Mouse (Mus musculus) lung, adult 2 months (tissue): ENCODE measurements at regions not wholly inside any gene's neighbourhood (a gene's known extent, or its start where the extent isn't known, plus 50 kb on each side); places are given as distances from the start of the nearest gene placed in this dataset.

Experiments
- DNase-seq: peaks from one replicate; pipeline ENCODE4 v3.0.0; 2022
- H3K4me1 ChIP-seq: fragments of 200-500 bp; 2 replicates; pipeline ENCODE4 v1.6.1; 2011; ENCODE audit warnings: low read length; ENCODE audit not compliant: control insufficient read depth, insufficient read depth
- H3K4me3 ChIP-seq: fragments of 200-500 bp; replicated peaks from 2 replicates; pipeline ENCODE3; 2011; ENCODE audit warnings: low read depth, mild to moderate bottlenecking, control low read depth, low read length; ENCODE audit errors: extremely low read depth
- CTCF ChIP-seq: fragments of 200-500 bp; IDR thresholded peaks from 2 replicates; pipeline ENCODE4 v1.5.1; 2011; ENCODE audit warnings: mild to moderate bottlenecking, low read length, control low read depth; ENCODE audit not compliant: insufficient read depth
- POLR2A ChIP-seq: fragments of 200-500 bp; IDR thresholded peaks from 2 replicates; pipeline ENCODE4 v1.6.1; 2011; ENCODE audit warnings: low read depth, mild to moderate bottlenecking, control low read depth, low read length, borderline replicate concordance; ENCODE audit errors: extremely low read depth
- WGBS: fragments of 180-500 bp; shearing (Covaris S2); methylation state at CpG from one replicate; pipeline ENCODE4 v1.1.7; 2018; 5-methylcytosine and 5-hydroxymethylcytosine counted together

DNA sequence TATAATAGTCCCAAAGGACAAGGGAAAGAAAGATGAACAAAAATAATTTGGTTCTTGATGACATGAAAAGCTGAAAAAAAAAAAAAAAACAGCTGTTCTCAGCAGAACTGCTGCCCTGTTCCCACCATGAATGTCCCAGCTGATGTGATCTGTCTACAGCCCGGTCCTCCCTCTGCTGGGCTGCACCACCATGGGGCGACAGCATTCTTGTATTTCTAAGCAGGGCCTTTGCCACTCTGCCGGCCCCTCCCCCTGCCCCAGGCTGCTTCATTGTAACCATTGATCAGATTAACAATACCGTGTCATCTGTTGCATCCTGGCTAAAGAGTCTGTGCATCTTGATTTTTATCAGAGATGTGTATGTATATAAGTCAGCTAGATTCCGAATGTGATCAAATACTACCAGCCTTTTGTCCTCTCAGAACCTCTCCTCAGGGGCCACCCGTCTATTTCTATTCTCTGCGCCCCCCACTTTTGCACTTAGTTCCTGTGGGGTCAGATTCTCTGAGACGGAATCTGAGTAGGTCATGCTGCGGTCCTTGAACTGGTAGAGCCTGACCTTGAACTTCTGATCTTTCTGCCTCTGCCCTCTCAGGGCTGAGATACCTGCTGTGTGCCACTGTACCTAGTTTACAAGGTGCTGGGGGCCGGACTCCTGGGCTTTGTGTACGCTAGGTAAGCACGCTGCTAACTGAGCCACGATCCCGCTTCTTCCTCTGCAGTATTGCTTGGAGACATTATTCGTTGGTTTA is 117.2 kb upstream of the Lrfn2 start:
- DNase-seq: no peak
- H3K4me3 ChIP-seq: no peak overlapping the region
- WGBS: 68% methylated on average over 15 of the region's 15 CpGs
- no peaks in the 10 kb centered on the region for H3K4me1 ChIP-seq
- no peak for TF ChIP-seq CTCF
- TF ChIP-seq POLR2A: no peak

DNA sequence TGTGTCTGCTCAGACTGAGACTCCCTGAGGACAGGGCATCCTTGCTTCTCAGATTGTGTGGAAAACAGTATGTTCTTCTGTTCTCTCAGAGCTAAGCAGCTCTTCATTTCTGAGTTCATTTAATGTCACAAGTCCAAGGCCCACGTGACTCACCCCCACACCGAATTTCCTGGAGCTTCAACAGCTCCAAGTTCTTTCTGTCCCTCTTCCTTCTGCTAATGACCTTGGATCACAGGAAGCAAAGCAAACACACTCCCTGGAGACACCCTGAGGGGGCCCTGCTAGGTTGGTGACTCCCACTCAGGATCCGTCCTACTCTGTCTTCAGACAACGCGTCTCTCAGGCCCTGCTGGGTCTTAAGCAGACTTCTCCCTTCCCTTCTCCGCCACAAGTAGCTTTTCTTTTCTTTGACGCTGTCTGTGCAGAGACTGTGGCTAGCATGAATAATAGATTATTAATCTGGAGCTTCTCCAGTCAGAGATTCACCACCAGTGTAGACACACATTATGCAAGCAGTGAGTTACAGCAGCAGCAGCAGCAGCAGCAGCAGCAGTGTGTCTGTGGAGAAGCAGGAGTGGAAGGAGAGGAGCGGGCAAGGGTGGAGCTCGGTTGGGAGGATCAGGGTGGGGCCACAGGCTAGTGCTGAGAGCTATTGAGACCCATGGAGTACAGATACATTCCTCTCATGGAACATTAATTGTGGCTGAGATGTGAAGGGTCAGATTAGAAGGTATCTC is 115.4 kb upstream of the Lrfn2 start:
- no peaks in the 10 kb centered on the region for H3K4me1 ChIP-seq
- TF ChIP-seq POLR2A (no peak), CTCF (no peak)
- no peak overlapping the region for H3K4me3 ChIP-seq
- WGBS: 39% methylated on average over 9 of the region's 9 CpGs
- DNase-seq: no peak

- 81% methylated on average over 13 of the region's 13 CpGs for WGBS
- H3K4me3 ChIP-seq: no peak overlapping the region
- no peaks in the 10 kb centered on the region for H3K4me1 ChIP-seq
- DNase-seq: no peak
- TF ChIP-seq CTCF (no peak), POLR2A (no peak)
Observed at GRCm38 (mm10) chr17:48817551-48817950, 114.6 kb upstream of the Lrfn2 start.

GRCm38 (mm10) chr17:48819703-48820102 is 112.5 kb upstream of the Lrfn2 start:
- DNase-seq: no peak
- H3K4me1 ChIP-seq: no peaks in the 10 kb centered on the region
- H3K4me3 ChIP-seq: no peak overlapping the region
- TF ChIP-seq CTCF (no peak), POLR2A (no peak)
- WGBS: 64% methylated on average over 1 of the region's 1 CpGs

- 87% methylated on average over 20 of the region's 20 CpGs for WGBS
- Histone ChIP-seq H3K4me1 (no peaks in the 10 kb centered on the region), H3K4me3 (no peak overlapping the region)
- DNase-seq: no peak
- TF ChIP-seq POLR2A (no peak), CTCF (no peak)
Observed at GRCm38 (mm10) chr17:48822101-48822876, 109.9 kb upstream of the Lrfn2 start.

GRCm38 (mm10) chr17:48823921-48824320 is 108.3 kb upstream of the Lrfn2 start:
- Histone ChIP-seq H3K4me1 (no peaks in the 10 kb centered on the region), H3K4me3 (no peak overlapping the region)
- 88% methylated on average over 9 of the region's 9 CpGs for WGBS
- no peak for DNase-seq
- no peak for TF ChIP-seq POLR2A
- TF ChIP-seq CTCF: no peak

DNA sequence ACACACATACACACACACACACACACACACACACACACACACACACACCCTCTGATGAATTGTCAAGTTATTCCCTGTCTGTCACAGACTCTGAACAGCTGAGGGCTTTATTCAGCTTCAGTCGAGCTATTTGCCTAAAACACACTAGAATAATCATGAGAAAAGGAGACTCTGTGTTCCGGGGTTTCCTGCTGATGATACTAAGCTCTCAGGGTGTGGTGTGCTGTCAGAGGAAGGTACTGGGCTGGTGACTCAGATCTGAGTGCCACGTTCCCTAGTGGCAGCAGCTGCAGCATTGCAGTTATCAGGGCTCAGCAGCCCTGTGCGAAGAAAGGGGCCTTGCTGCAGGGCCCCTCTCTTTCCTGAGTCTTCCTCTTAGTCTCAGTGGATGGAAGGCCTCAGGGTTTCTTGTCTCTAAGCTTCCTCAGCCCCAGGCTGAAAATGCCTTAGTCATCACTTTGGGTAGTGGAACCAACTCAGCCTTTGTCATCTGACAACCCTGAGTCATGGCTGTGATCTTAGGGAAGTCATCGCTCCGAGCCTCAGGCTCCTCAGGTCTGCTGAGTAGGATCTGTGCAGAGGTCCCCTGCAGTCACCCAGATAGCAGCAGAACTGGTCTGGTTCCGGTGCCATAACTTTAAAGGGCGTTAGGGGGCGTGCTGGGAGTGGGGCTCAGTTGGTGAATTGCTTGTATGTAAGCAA is 106.8 kb upstream of the Lrfn2 start:
- Histone ChIP-seq H3K4me1 (no peaks in the 10 kb centered on the region), H3K4me3 (no peak overlapping the region)
- no peak for DNase-seq
- TF ChIP-seq POLR2A: no peak
- WGBS: 63% methylated on average over 9 of the region's 9 CpGs

DNA sequence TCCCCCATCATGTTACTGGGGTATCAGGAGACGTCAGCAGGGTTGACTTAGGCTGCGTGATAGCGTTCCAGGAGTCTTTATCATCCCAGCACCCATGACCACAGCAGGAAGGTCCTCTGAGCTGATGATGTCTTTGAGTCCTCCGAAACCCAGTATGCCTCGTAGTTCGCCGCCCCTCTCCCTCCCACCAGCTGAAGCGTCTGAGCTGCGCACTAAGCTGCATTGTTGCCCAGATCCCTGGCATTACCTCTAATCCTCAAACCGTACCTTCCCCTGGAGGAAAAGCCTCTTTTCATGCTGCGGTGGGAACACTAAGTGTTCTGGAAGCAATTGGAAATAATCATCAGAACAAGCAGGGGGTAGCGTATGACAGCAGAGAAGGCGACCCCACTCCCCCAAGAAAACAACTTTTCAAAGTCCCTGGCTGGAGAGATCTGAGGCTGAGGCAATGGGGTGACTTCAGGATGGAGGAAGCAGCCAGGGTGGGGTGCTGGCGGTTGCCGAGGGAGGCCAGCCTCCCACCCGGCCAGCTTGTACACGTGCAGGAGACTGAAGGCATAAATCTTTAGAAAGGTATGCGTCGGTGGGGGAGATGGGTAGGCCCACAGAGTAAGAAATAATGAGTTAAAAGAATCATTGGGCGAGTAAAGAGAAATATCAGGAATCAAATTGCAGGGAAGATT is 93.7 kb upstream of the Lrfn2 start:
- DNase-seq: no peak
- TF ChIP-seq POLR2A: no peak
- no peak for TF ChIP-seq CTCF
- Histone ChIP-seq H3K4me1 (no peaks in the 10 kb centered on the region), H3K4me3 (no peak overlapping the region)
- 70% methylated on average over 20 of the region's 20 CpGs for WGBS

DNA sequence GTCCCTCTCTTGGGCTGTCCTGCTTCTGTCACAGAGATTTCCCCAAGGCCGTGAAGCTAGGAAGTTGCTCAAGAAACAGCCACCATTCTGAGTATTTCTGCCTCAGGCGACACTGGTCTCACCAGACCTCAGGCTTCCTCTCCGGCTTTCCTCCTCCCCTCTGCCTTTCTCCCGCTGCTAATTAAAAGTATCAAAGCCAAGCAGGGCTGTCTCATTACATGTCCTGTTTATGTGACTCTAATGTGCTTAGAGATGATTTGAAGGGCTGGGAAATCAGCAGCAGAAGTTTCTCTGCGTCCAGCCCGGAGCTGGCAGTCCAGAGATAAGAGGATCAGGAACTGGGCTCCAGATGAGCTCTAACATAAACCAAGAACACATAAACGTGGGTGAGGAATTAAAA is 84.3 kb upstream of the Lrfn2 start:
- no peak overlapping the region for H3K4me3 ChIP-seq
- no peaks in the 10 kb centered on the region for H3K4me1 ChIP-seq
- TF ChIP-seq CTCF (no peak), POLR2A (no peak)
- DNase-seq: no peak
- WGBS: 24% methylated on average over 7 of the region's 7 CpGs
